In the genomic region with DNA sequence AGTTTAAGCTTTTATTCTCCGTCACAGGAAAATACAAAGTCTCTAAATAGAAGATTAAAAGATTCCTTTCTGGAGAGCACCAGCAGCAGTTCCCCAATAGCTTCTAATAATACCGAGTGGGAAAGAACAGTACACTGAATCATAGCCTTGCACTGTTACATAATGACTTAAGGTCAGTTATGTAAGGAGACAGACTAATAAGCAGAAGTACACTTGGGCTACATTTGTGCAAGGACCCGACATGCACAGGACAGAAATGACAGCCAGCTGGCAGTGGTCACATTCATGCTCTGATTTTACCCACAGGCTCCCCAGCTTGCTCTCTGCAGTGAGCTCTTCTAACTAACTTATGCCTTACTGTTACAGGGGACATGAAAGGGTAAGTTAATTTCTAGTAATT, we compare ENCODE assay signal across 16 mouse cellular contexts.
DNase-seq lines count a peak whose midpoint lies in the region; ATAC-seq lines count a peak whose summit lies in the region.
"Had no signal": no experiment of that assay in that cellular context is flagged by ENCODE, and none has a peak within 500 bp of the region (broad histone marks: within the 10 kb centered on the region; RNA-seq: fewer than 3 reads in every experiment).

No protein-coding gene starts in this region.

- 78% methylated on average over 3 of the region's 3 CpGs for WGBS in hindbrain, embryonic 16.5 days

- no peak overlapping the region for H3K4me2 ChIP-seq in hindbrain, embryonic 16.5 days (ENCODE audit: low read length)
- H3K4me2 ChIP-seq: embryonic facial prominence, embryonic 15.5 days; liver, embryonic 15.5 days had no signal

- peak overlapping the region; percentile 54; the same call in 1 of the 2 replicates for H3K27ac ChIP-seq in brown adipose tissue, adult 24 weeks (replicated peaks; ENCODE audit: low read depth, low read length)
- H3K27ac ChIP-seq in hindbrain, embryonic 16.5 days (ENCODE audit: low read depth, low read length) = no peak overlapping the region
- H3K27ac ChIP-seq: embryonic facial prominence, embryonic 15.5 days; hindbrain, postnatal 0 days; limb, embryonic 10.5 days; liver, embryonic 15.5 days had no signal

- H3K9ac ChIP-seq in hindbrain, embryonic 16.5 days (ENCODE audit: low read depth, low read length) = no peak overlapping the region
- H3K9ac ChIP-seq: embryonic facial prominence, embryonic 15.5 days; forebrain, postnatal 0 days; liver, embryonic 15.5 days had no signal

- no peak overlapping the region for H3K4me3 ChIP-seq in brown adipose tissue, adult 24 weeks (ENCODE audit: insufficient read depth, low read depth, low read length)
- no peak overlapping the region for H3K4me3 ChIP-seq in hindbrain, embryonic 16.5 days (ENCODE audit: low read length)
- H3K4me3 ChIP-seq: embryonic facial prominence, embryonic 15.5 days; limb, embryonic 10.5 days; liver, embryonic 15.5 days had no signal

- peak; percentile 72 for ATAC-seq in megakaryocyte progenitor cell, adult 5-6 weeks (replicated peaks; ENCODE audit: poor library complexity)
- no peak for ATAC-seq in hindbrain, embryonic 16.5 days
- ATAC-seq: activated CD4-positive, CD25-positive, alpha-beta regulatory T cell, adult 4 months; forebrain, postnatal 0 days; hindbrain, postnatal 0 days had no signal

- H3K4me1 ChIP-seq in brown adipose tissue, adult 24 weeks (ENCODE audit: control insufficient read depth, insufficient read depth, insufficient read length, low read length) = no peaks in the 10 kb centered on the region
- no peaks in the 10 kb centered on the region for H3K4me1 ChIP-seq in hindbrain, embryonic 16.5 days (ENCODE audit: control insufficient read depth, insufficient read depth, low read depth, low read length)
- H3K4me1 ChIP-seq: embryonic facial prominence, embryonic 15.5 days; limb, embryonic 10.5 days; liver, embryonic 15.5 days had no signal

- DNase-seq in cerebellum, postnatal 10 days = peak; percentile 4 to 5
- no peak for DNase-seq in cerebellum, adult 9-10 months
- DNase-seq in layer of hippocampus, adult 18-20 months (ENCODE audit: low spot score in 2 of 2) = peak; percentile 1 to 59
- DNase-seq in layer of hippocampus, postnatal 10 days (ENCODE audit: low spot score in 2 of 2) = no peak
- no peak for DNase-seq in right cerebral cortex, postnatal 10 days (ENCODE audit: low spot score in 2 of 2)
- DNase-seq: kidney, postnatal 25 days; thymus, adult 18-20 months had no signal

- H3K36me3 ChIP-seq in hindbrain, embryonic 16.5 days (ENCODE audit: control insufficient read depth, insufficient read depth, low read length) = no peaks in the 10 kb centered on the region
- H3K36me3 ChIP-seq: embryonic facial prominence, embryonic 15.5 days; limb, embryonic 10.5 days; liver, embryonic 15.5 days had no signal

- H3K9me3 ChIP-seq in hindbrain, embryonic 16.5 days (ENCODE audit: control insufficient read depth, low read length) = no peaks in the 10 kb centered on the region; the same call in 1 of the 2 replicates
- H3K9me3 ChIP-seq: embryonic facial prominence, embryonic 15.5 days; limb, embryonic 10.5 days; liver, embryonic 15.5 days had no signal

- no peaks in the 10 kb centered on the region for H3K27me3 ChIP-seq in hindbrain, embryonic 16.5 days (replicated peaks; ENCODE audit: control insufficient read depth, insufficient read depth, low read length)
- H3K27me3 ChIP-seq: embryonic facial prominence, embryonic 15.5 days; liver, embryonic 15.5 days had no signal

Comparison
In these comparisons a context has a peak if more than half of its experiments do, and no peak if none do; other contexts are left out.
1. DNase-seq: peak in cerebellum, postnatal 10 days (2 of 2) and layer of hippocampus, adult 18-20 months (2 of 2); none in cerebellum, adult 9-10 months (single experiment), layer of hippocampus, postnatal 10 days (0 of 2) and right cerebral cortex, postnatal 10 days (0 of 2).